Mouse (Mus musculus) erythroblast, embryonic 14.5 days (primary cell): ENCODE results near the gene Bcr.

ENCODE experiments used
- GATA1 ChIP-seq: IDR thresholded peaks from 2 replicates; pipeline ENCODE4 v1.6.1; 2012; ENCODE audit warnings: low read length, inconsistent platforms, mixed read lengths
- TAL1 ChIP-seq: IDR thresholded peaks from 3 replicates; pipeline ENCODE4 v1.6.1; 2012; ENCODE audit warnings: low read length, inconsistent platforms, mixed read lengths

DNA sequence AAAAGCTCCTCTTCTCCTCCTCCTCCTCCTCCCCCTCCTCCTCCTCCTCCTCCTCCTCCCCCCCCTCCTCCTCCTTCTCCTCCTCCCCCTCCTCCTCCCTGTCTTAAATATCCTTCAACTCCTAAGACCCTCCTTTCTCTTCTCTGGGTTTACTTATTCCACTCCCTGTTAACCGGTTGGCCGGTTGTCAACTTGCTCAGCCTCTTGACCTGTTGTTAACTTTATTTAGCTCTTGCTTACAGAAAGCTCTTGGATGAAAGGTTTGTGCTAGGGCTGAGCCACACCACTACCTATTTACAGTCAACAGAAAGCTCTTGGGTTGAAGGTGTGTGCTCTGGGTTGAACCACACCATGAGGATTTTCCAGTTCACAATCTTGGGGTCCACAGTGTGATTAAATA is 40.1 kb upstream of the Bcr start:
- TF ChIP-seq GATA1, result no peak
- no peak for TF ChIP-seq TAL1
